Mouse (Mus musculus) NIH3T3 (cell line): ENCODE data around the gene Pitpnm2.
A peak's percentile ranks its signal among the peaks of the same experiment; 100 is the strongest.

ENCODE experiments used
- DNase-seq: peaks from one replicate; pipeline ENCODE4 v3.0.0-alpha.2; 2012; ENCODE audit warnings: low read depth

The Pitpnm2 gene

GRCm38 (mm10) chr5:124249614-124250591, at the start of gene Pitpnm2:
Pitpnm2 (minus strand) TSS chr5:124249760.
- DNase-seq, result peak; percentile 77

DNA sequence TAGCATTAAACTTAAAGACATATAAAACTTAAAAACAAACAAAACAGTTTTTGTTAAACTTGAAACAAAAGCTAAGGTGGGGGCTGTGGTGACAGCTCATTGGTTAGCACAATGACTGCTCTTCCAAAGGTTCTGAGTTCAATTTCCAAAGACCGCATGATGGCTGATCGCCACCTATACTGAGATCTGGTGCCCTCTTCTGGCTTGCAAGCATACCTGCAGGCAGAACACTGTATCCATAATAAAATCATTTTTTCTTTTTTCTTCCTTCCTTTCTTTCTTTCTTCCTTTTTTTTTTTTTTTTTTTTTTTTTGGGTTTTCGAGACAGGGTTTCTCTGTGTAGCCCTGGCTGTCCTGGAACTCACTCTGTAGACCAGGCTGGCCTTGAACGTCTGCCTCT, 49.7 kb upstream of the Pitpnm2 start:
- peak; percentile 65 for DNase-seq

- DNase-seq, result no peak
Measured at GRCm38 (mm10) chr5:124296475-124296874, 46.9 kb upstream of the Pitpnm2 start.

DNA sequence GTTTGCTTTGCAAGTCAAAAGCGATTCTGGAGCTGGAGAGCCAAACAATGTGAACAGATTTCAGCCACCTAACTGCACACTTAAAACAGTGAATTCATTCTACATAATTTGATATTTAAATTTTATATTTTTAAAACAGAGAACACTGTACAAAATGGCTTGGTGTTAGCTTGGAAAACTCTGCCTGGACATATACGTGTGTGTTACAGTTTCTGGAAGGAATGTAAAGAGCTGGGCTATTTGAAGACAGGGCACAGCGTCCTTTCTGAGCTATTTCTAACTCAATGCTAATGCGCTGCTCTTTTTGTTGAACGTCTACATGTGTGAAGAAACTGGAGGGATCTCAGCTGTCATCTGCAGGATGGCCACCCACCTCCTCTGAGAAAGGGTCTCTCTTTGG, 44.4 kb upstream of the Pitpnm2 start:
- DNase-seq, result no peak

- DNase-seq, result no peak
Measured at GRCm38 (mm10) chr5:124290216-124290615, 40.7 kb upstream of the Pitpnm2 start.

- no peak for DNase-seq
Measured at GRCm38 (mm10) chr5:124287616-124288247, 38.2 kb upstream of the Pitpnm2 start.

DNA sequence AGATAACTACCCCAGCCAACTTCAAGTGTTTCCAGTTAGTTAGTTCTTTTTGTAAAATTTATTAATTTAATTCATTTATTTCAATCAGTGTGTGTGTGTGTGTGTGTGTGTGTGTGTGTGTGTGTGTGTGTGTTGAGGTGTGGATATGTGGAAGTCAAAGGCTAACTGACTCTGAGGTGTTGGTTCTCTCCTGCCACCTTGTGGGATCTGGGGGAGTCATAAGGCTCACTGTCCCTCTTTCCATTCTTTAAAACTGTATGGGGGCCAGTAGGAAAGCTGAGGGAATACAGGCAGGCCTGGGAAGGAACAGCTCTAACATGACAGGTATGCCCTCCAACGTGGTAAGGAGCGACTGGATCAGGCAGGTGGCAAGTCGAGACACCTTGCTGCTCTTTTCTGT, 34.8 kb upstream of the Pitpnm2 start:
- peak; percentile 52 for DNase-seq

DNA sequence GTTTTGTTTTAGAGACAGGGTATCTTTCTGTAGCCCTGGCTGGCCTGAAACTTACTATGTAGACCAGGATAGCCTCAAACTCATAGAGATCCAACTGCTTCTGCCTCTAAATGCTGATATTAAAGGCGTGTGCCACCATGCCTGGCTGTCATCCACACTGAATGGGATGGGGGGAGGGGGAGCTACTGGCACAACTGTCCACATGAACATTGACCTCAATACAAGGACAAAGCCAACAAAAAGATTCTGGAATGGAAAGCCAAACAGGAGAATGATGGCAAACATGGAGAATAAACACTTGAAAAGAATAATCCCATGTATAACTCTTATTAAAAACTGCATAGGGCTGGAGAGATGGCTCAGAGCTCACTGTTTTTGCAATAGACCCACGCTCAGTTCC, 33.3 kb upstream of the Pitpnm2 start:
- DNase-seq, result no peak

DNA sequence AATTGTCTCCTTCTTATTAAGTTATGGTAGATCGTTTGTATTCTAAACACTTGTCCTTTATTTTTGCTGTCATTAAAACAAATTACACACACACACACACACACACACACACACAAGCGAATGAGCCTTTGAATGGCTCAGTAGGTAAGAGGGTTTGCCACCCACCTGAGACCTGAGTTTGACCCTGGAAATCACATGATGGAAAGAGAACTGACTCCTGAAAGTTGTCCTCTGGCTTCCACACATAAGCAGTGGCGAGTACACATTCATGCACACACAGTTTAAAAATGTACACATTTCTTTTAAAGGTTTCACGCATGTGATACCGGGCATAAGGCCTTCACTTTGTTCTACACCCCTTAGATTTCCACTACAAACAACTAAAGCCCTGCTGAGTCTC, 20.7 kb upstream of the Pitpnm2 start:
- no peak for DNase-seq

GRCm38 (mm10) chr5:124269661-124270060, 20.1 kb upstream of the Pitpnm2 start:
- DNase-seq, result no peak

DNA sequence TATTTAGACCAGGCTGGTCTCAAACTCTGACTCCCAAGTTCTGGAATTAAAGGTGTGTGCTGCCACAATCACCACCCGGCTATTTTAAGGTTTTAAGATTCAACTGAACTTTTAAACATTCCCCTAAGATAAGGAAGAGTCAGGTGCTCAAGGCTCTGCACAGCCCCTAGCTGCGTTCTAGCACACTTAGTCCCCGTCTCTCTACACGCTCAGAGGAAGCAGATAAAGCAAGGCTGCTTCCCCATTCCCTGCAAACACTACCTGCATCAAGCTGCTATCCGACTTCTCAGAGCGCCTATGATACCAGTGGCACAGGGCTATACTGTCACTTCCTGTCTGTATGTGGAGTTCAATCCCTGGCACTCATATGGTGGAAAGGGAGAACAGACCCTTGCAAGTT, 18.1 kb upstream of the Pitpnm2 start:
- DNase-seq, result no peak

GRCm38 (mm10) chr5:124266821-124267220, 17.3 kb upstream of the Pitpnm2 start:
- DNase-seq, result no peak

DNA sequence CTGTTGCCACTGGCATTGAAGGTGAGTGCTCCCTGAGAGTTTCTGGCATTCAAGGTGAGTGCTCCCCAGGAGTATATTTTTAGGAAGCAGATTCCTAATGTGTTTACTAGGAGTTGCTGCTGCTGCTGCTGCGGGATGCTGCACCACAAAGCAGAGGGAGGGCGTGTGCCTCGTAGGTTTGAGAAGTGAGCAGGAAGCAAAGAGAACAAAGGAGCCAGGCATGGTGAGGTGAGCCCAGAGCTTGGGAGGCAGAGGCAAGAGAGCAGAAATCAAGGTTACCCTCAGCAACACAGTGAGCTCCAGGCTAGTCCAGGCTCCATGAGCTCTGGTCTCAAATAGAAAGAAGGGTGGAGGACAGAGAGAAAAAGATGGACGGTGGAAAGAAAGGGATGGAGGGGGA, 13.7 kb upstream of the Pitpnm2 start:
- DNase-seq, result no peak

GRCm38 (mm10) chr5:124262090-124262489, 12.5 kb upstream of the Pitpnm2 start:
- no peak for DNase-seq

GRCm38 (mm10) chr5:124259133-124259532, 9.6 kb upstream of the Pitpnm2 start:
- DNase-seq, result peak; percentile 57

DNA sequence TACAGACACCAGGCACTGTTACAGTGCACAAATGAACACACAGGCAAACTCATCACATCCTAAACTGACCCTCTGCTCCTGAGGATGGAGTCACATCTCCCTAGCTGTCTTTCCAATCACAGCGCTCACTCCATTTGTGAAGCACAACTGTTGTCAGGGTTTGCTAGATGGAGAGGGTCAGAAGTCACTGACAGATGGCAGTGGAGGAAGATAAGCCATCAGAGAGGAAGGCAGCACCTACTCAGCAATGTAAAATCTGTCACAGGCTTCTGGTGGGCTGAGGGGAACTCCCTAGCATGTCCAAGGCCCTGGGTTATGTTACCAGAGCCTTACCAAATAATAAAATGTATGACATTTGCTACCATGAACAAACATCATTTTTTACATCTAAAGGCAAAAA, 8.5 kb upstream of the Pitpnm2 start:
- DNase-seq, result no peak

DNA sequence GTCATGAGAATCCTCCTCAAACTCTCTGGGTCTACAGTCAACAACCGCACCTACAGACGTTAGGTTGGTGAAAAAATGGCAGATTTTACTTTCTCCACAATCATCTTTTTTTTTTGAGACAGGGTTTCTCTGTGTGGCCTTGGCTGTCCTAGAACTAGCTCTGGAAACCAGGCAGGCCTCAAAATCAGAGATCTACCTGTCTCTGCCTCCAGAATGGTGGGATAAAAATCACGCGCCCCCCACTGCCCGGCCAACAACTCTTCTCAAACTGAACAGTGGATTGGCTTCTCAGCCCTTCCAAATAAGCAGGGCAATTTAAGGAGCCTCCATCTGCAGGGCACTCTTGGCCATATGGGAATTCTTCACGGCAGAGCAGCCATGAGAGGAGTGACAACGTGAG, 5.6 kb upstream of the Pitpnm2 start:
- DNase-seq, result no peak

GRCm38 (mm10) chr5:124253555-124253954, 4.0 kb upstream of the Pitpnm2 start:
- no peak for DNase-seq

- no peak for DNase-seq
Measured at GRCm38 (mm10) chr5:124252580-124253320, 3.2 kb upstream of the Pitpnm2 start.

- no peak for DNase-seq
Measured at GRCm38 (mm10) chr5:124251070-124251469, 1.5 kb upstream of the Pitpnm2 start.

GRCm38 (mm10) chr5:124248845-124249613, 531 bp downstream of the Pitpnm2 start:
- peak; percentile 69 for DNase-seq
